Mouse (Mus musculus) thymus, adult 2 months (tissue): ENCODE data around the gene Selenon. TPM values are rescaled to one million over a fixed set of nuclear protein-coding genes. Genes with fewer than 3 reads are reported as not detected.
"Not testable (repeated sequence)": the region's sequence is repeated elsewhere in the genome, so short reads cannot be mapped to it uniquely, and the experiment has no call there.

Experiments
- DNase-seq: peaks from one replicate; pipeline ENCODE4 v3.0.0; 2021
- H3K27ac ChIP-seq: fragments of 200-500 bp; 2 replicates; pipeline ENCODE4 v1.5.1; 2012; ENCODE audit warnings: low read length, control low read depth; ENCODE audit not compliant: control insufficient read depth, insufficient read depth
- H3K27me3 ChIP-seq: fragments of 200-500 bp; 2 replicates; pipeline ENCODE4 v1.6.1; 2012; ENCODE audit warnings: mild to moderate bottlenecking, low read length, moderate library complexity, mixed read lengths; ENCODE audit not compliant: control insufficient read depth, insufficient read depth
- H3K36me3 ChIP-seq: fragments of 200-500 bp; 2 replicates; pipeline ENCODE4 v1.6.1; 2012; ENCODE audit warnings: mild to moderate bottlenecking, low read length, moderate library complexity; ENCODE audit not compliant: control insufficient read depth, insufficient read depth
- H3K4me1 ChIP-seq: fragments of 200-500 bp; replicated peaks from 2 replicates; pipeline ENCODE4 v1.6.1; 2012; ENCODE audit warnings: low read length; ENCODE audit not compliant: control insufficient read depth, insufficient read depth
- H3K4me3 ChIP-seq: fragments of 200-500 bp; 2 replicates; pipeline ENCODE4 v1.5.1; 2012; ENCODE audit warnings: mild to moderate bottlenecking, low read length, control low read depth, moderate library complexity; ENCODE audit not compliant: control insufficient read depth, insufficient read depth
- CTCF ChIP-seq: fragments of 200-500 bp; IDR thresholded peaks from 2 replicates; pipeline ENCODE4 v1.5.1; 2012; ENCODE audit warnings: mild to moderate bottlenecking, control low read depth, low read length, moderate library complexity, borderline replicate concordance; ENCODE audit not compliant: control insufficient read depth, poor library complexity, insufficient read depth; ENCODE audit errors: extremely low read depth
- POLR2A ChIP-seq: fragments of 200-500 bp; IDR thresholded peaks from 2 replicates; pipeline ENCODE4 v1.6.1; 2012; ENCODE audit warnings: mild to moderate bottlenecking, low read length, control low read depth, moderate library complexity; ENCODE audit not compliant: control insufficient read depth, poor library complexity, insufficient read depth; ENCODE audit errors: extremely low read depth
- WGBS: fragments of 180-500 bp; shearing (Covaris S2); methylation state at CpG from one replicate; pipeline ENCODE4 v1.1.7; 2018; 5-methylcytosine and 5-hydroxymethylcytosine counted together
- polyA plus RNA-seq: library from polyadenylated mRNA; depleted of rRNA; stranded (reverse); fragments of >200 nt; gene quantifications from 2 replicates; pipeline ENCODE4 v1.2.3, GENCODE M21; 2012

Gene Selenon
- polyA plus RNA-seq, 1 experiment = 9.1 TPM

DNA sequence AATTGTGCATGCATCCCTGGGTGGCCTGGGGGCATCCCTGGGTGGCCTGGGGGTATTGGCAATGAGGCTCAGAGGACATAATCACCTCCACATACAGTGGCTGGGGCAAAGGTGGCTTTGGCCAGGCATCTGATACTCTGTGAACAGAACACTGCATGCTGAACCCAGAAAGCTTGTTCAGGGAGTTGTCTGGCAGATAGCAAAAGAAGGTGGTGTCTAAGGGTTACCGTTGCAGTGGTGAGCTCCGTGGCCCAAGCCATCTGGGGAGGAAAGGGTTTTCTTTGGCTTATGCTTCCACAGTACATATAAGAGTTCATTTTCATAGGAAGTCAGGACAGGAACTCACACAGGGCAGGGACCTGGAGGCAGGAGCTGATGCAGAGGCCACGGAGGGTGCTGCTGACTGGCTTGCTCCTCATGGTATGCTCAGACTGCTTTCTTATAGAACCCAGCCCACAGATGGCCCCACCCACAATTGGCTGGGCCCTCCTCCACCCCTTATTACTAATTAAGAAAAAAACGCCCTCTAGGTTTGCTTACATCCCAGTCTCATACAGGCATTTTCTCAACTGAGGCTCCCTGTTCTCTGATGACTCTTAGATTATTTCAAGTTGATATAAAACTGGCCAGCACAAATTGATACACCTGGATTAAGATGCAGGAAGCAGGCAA, 48.1 kb downstream of the Selenon start:
- H3K4me3 ChIP-seq = no peak overlapping the region
- 93% methylated on average over 4 of the region's 4 CpGs for WGBS
- no peak overlapping the region for H3K27ac ChIP-seq
- no peak for DNase-seq
- no peaks in the 10 kb centered on the region for H3K27me3 ChIP-seq
- H3K36me3 ChIP-seq = no peaks in the 10 kb centered on the region
- H3K4me1 ChIP-seq = no peaks in the 10 kb centered on the region
- no peak for TF ChIP-seq POLR2A
- TF ChIP-seq CTCF = no peak

DNA sequence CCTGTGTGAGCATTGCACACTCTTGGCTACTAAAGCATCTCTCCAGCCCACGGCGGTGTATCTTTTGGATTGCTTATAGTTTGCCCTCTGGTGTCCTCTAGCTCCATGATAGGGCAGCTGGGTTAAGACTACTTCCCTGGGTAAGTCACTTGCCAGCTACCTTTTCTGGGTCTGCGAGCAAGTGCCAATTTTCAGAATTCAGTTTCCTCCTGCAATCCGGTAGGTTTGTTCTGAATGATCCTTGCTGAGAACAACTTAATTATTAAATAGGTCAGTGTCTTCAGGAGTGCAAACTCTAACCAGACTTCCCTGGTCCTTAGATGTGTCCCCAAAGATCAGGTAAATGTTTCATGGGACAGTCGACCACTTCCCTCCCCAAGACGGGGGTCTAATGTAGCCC, 50.9 kb downstream of the Selenon start:
- TF ChIP-seq POLR2A (no peak), CTCF (no peak)
- no peak overlapping the region for H3K4me3 ChIP-seq
- no peak overlapping the region for H3K27ac ChIP-seq
- H3K4me1 ChIP-seq = peaks cover 17% of the 10 kb centered on the region
- no peaks in the 10 kb centered on the region for H3K36me3 ChIP-seq
- H3K27me3 ChIP-seq = no peaks in the 10 kb centered on the region
- 97% methylated on average over 6 of the region's 6 CpGs for WGBS
- DNase-seq = no peak

DNA sequence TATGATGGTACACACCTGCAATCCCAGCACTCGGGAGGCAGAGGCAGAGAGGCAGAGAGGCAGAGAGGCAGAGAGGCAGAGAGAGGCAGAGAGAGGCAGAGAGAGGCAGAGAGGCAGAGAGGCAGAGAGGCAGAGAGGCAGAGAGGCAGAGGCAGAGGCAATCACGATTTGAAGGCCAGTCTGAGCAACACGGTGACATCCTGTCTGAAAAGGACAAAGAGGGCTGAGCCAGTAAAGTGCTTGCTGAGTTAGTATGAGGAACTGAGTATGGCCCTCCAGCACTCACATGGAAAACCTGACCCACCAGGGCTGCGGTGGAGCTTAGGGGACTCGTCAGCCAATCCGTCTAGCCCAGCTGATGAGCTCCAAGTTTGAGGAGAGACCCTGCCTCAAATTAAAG, 53.0 kb downstream of the Selenon start:
- peaks cover 35% of the 10 kb centered on the region for H3K4me1 ChIP-seq
- DNase-seq, H3K27me3 ChIP-seq, H3K4me3 ChIP-seq, H3K27ac ChIP-seq, H3K36me3 ChIP-seq: not testable (repeated sequence)
- WGBS = 82% methylated on average over 6 of the region's 6 CpGs

DNA sequence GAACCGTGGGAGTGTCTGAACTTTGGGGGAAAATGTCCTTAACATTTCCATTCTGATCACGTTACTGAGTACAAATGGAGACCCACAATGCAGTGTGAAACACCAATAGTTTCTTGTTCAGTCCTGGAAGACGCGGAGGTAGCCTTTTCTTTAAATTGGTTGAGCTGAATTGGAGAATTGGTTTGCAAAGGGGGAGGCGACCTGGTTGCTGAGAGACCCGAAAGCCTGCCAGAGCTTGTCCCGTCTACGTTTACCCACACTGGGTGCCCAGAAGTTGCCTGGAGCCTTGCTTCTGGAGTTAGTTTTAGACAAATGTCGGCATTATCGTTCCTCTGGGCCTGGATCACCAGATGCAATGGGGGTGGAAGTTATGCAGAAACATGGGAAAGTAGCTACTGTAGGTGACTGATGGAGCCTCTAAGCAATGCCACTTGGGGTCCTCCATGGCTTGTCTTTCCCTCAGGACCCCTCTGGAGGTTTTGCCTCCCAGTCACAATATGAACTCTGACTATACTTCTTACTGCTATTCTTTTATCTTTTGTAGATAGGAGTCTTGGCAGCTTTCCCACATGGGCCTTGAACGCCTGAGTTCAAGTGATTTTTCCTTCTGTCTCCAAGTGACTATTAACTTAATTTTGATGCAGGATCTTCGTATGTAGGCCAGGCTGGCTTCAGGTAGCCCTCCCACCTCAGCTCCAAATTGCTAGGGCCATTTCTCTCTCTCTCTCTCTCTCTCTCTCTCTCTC, 53.8 kb downstream of the Selenon start:
- WGBS = 84% methylated on average over 12 of the region's 12 CpGs
- TF ChIP-seq POLR2A (no peak), CTCF (no peak)
- H3K4me1 ChIP-seq = peaks cover 35% of the 10 kb centered on the region
- no peaks in the 10 kb centered on the region for H3K27me3 ChIP-seq
- no peak overlapping the region for H3K4me3 ChIP-seq
- H3K36me3 ChIP-seq = no peaks in the 10 kb centered on the region
- no peak for DNase-seq
- no peak overlapping the region for H3K27ac ChIP-seq

DNA sequence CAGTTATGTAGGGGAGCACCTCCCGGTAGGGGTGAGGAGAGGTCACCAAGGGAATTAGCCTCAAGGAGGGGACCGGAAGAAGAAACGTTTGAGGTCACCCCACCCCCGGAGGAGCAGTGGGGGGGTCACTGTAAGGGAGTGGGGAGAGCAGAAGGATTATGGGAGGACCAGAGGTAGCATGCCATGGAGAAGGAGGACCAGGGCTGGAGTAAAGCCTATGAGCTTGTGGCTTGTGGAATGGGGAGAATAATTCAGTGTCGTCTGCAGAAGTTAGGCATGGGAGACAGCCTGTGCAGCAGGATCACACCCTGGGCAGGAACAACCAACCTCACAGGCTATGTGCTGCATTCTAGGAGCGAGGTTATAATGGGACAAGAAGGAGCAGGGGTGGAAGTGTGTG, 54.7 kb downstream of the Selenon start:
- Histone ChIP-seq H3K4me3 (peak overlapping the region; percentile 57), H3K27me3 (no peaks in the 10 kb centered on the region), H3K36me3 (no peaks in the 10 kb centered on the region), H3K27ac (no peak overlapping the region), H3K4me1 (peaks cover 36% of the 10 kb centered on the region)
- DNase-seq = no peak
- TF ChIP-seq CTCF = no peak
- no peak for TF ChIP-seq POLR2A
- 8% methylated on average over 6 of the region's 6 CpGs for WGBS

DNA sequence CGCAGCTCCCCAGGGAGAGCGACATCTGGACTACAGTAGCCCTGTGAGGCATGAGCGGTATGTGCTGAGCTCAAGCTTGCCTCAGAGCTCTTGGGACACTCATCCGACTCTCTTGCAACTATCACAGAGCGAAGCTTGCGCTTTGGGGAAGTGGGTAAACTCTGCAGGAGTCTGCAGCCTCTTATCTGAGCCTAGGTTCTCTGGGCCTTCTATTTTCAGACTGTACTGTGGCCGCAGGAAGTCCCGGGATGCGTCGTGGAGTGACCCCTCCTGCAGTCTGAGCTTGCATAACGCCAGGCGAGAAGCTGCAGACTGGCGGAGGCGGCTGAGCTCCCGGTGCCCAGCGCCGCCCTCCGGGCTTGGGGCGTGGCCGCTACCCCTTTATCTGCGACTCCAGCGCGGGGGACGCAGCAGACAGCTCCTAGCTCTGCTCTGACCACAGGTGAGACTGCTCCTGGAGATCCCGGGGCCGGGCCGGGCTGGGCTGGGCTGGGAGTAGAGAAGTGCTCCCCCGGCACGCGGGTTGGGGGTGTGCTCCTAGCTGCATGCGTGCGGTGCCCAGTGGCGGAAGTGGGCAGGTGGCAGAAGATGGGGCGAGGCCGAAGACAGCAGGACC, 55.3 kb downstream of the Selenon start, which contains the start of gene Paqr7:
Gene Paqr7 (plus strand): TSS at position 103 of the 616 bp plus-strand sequence.
- DNase-seq = peak; percentile 69
- Histone ChIP-seq H3K4me1 (peaks cover 41% of the 10 kb centered on the region), H3K4me3 (peak within 1 kb of the TSS; percentile 57), H3K27ac (peak within 1 kb of the TSS; percentile 89), H3K27me3 (no peaks in the 10 kb centered on the region), H3K36me3 (no peaks in the 10 kb centered on the region)
- 3% methylated on average over 35 of the region's 35 CpGs for WGBS
- no peak for TF ChIP-seq POLR2A
- TF ChIP-seq CTCF = 0 out of 2 replicates have a peak, but pooled peaks have one; percentile 18

DNA sequence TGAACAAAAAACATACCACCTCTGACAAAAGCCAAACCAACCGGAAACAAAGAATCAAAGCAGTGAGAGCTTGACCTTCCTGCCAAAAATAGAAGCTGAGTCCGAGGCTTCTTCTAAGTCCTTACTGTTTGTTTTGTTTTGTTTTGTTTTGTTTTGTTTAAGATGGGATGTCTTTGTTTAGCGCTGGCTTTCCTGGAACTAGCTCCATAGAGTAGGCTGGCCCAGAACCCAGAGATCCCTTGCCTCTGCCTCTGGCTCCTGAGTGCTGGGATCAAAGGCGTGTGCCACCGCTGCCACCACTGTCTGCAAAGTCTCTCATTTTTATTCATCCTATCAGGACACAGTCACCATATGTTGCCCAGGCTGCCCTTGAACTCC, 56.4 kb downstream of the Selenon start:
- Histone ChIP-seq H3K27ac (peak overlapping the region; percentile 89), H3K36me3 (no peaks in the 10 kb centered on the region), H3K4me3 (no peak overlapping the region), H3K27me3 (no peaks in the 10 kb centered on the region), H3K4me1 (peaks cover 46% of the 10 kb centered on the region)
- TF ChIP-seq CTCF (no peak), POLR2A (no peak)
- DNase-seq = no peak
- 30% methylated on average over 5 of the region's 5 CpGs for WGBS
